7 mouse cellular contexts compared by ENCODE assay signal in genomic region chr2:11494841-11495255, GRCm38 (mm10). TPM values are rescaled to one million over a fixed set of nuclear protein-coding genes. Genes with fewer than 3 reads are reported as not detected.
DNase-seq lines count a peak whose midpoint lies in the region; ATAC-seq lines count a peak whose summit lies in the region.

No protein-coding gene starts in this region.

- no peak overlapping the region for H3K27ac ChIP-seq in forebrain, embryonic 16.5 days (ENCODE audit: low read length)
- H3K27ac ChIP-seq in neural tube, embryonic 14.5 days (ENCODE audit: low read depth, low read length): no peak overlapping the region

- no peak overlapping the region for H3K4me3 ChIP-seq in forebrain, embryonic 16.5 days (replicated peaks; ENCODE audit: low read length)
- no peak overlapping the region for H3K4me3 ChIP-seq in neural tube, embryonic 14.5 days (ENCODE audit: low read depth, low read length)

- H3K4me2 ChIP-seq in forebrain, embryonic 16.5 days (ENCODE audit: low read length): no peak overlapping the region
- no peak overlapping the region for H3K4me2 ChIP-seq in neural tube, embryonic 14.5 days (ENCODE audit: low read depth, low read length)

- no peaks in the 10 kb centered on the region for H3K27me3 ChIP-seq in forebrain, embryonic 16.5 days (replicated peaks; ENCODE audit: control insufficient read depth, insufficient read depth, low read length)
- H3K27me3 ChIP-seq in neural tube, embryonic 14.5 days (ENCODE audit: control insufficient read depth, insufficient read depth, low read length): no peaks in the 10 kb centered on the region

- WGBS in forebrain, embryonic 16.5 days: 43% methylated on average over 7 of the region's 7 CpGs
- 51% methylated on average over 7 of the region's 7 CpGs for WGBS in neural tube, embryonic 14.5 days

- peaks cover 16% of the 10 kb centered on the region for H3K36me3 ChIP-seq in forebrain, embryonic 16.5 days (ENCODE audit: control insufficient read depth, insufficient read depth)
- H3K36me3 ChIP-seq in neural tube, embryonic 14.5 days (ENCODE audit: control insufficient read depth, insufficient read depth, low read length): peaks cover 28% of the 10 kb centered on the region

- H3K4me1 ChIP-seq in forebrain, embryonic 16.5 days (replicated peaks; ENCODE audit: control insufficient read depth, insufficient read depth, low read length): peaks cover 39% of the 10 kb centered on the region
- peaks cover 22% of the 10 kb centered on the region for H3K4me1 ChIP-seq in neural tube, embryonic 14.5 days (ENCODE audit: control insufficient read depth, insufficient read depth, low read length)

- DNase-seq in urinary bladder, postnatal 14 days (ENCODE audit: low spot score): peak; percentile 25
- no peak for DNase-seq in urinary bladder, adult 2 months (ENCODE audit: low spot score)
- DNase-seq in heart, postnatal 4 days: peak; percentile 78
- no peak for DNase-seq in embryo, embryonic 9.5 days (ENCODE audit: extremely low spot score)
- no peak for DNase-seq in c-Kit-positive CD71-positive TER-119-positive erythroid progenitor cells, embryonic 14.5 days (ENCODE audit: low spot score)

- no peak overlapping the region for H3K9ac ChIP-seq in forebrain, embryonic 16.5 days (replicated peaks; ENCODE audit: low read depth, low read length)
- H3K9ac ChIP-seq in neural tube, embryonic 14.5 days (replicated peaks; ENCODE audit: low read depth, low read length): no peak overlapping the region

- peak; percentile 67 for ATAC-seq in forebrain, embryonic 16.5 days
- ATAC-seq in neural tube, embryonic 14.5 days (ENCODE audit: low read depth): peak; percentile 62

- H3K9me3 ChIP-seq in forebrain, embryonic 16.5 days (ENCODE audit: control insufficient read depth, low read length): no peaks in the 10 kb centered on the region
- H3K9me3 ChIP-seq in neural tube, embryonic 14.5 days (ENCODE audit: control insufficient read depth, low read length): no peaks in the 10 kb centered on the region

RNA-seq across cellular contexts. Expression of gene Pfkfb3, which starts 59.0 kb away (rescaled TPM):
- 31.5 and 34.5 TPM in 2 replicates for polyA plus RNA-seq in urinary bladder, adult 2 months (2012; rRNA removed)
- 41.1 and 43.8 TPM in 2 replicates for polyA plus RNA-seq in forebrain, embryonic 16.5 days (2015; fragmentation: Nextera tagmentation; extraction: Ambion mirVana)
- total RNA-seq in heart, postnatal 4 days (2021): 10 to 100 TPM; 11.8 to 12.7 TPM
- polyA plus RNA-seq in neural tube, embryonic 14.5 days (2014; fragmentation: Nextera tagmentation; extraction: Ambion mirVana): 31.7 and 38.0 TPM in 2 replicates

Comparison
In these comparisons a context has a peak if more than half of its experiments do, and no peak if none do; other contexts are left out.
1. DNase-seq: peak in urinary bladder, postnatal 14 days (single experiment) and heart, postnatal 4 days (single experiment); none in urinary bladder, adult 2 months (single experiment), embryo, embryonic 9.5 days (single experiment) and c-Kit-positive CD71-positive TER-119-positive erythroid progenitor cells, embryonic 14.5 days (single experiment).